Mouse (Mus musculus) thymus, adult 18-20 months (tissue): ENCODE results near the gene Rab42.

ENCODE experiments used
- DNase-seq, 2 experiments: peaks; one replicate each; pipeline ENCODE4 v3.0.0; 2022; ENCODE audit warnings: mixed read lengths in 2 of 2

The Rab42 gene

GRCm38 (mm10) chr4:132302939-132303479 lies at the start of gene Rab42:
TSS of gene Rab42 (minus strand) at chr4:132303385.
- peak; percentile 42 to 43 for DNase-seq

- DNase-seq = no peak
These were observed 49.6 kb upstream of the Rab42 start for GRCm38 (mm10) chr4:132352739-132353138.

- DNase-seq = no peak
These were observed 48.2 kb upstream of the Rab42 start for GRCm38 (mm10) chr4:132351401-132351800.

- no peak for DNase-seq
These were observed 47.7 kb upstream of the Rab42 start for GRCm38 (mm10) chr4:132350854-132351253.

- DNase-seq = no peak
These were observed 47.0 kb upstream of the Rab42 start for GRCm38 (mm10) chr4:132350123-132350740.

GRCm38 (mm10) chr4:132349495-132350122 lies 46.4 kb upstream of the Rab42 start:
- no peak for DNase-seq

GRCm38 (mm10) chr4:132346661-132347060 lies 43.5 kb upstream of the Rab42 start:
- DNase-seq = no peak

GRCm38 (mm10) chr4:132346261-132346660 lies 43.1 kb upstream of the Rab42 start:
- DNase-seq = no peak

- no peak for DNase-seq
These were observed 42.6 kb upstream of the Rab42 start for GRCm38 (mm10) chr4:132345843-132346212.

GRCm38 (mm10) chr4:132345135-132345842 lies 42.1 kb upstream of the Rab42 start:
- peak; percentile 81 for DNase-seq

GRCm38 (mm10) chr4:132344403-132345134 lies 41.4 kb upstream of the Rab42 start:
- no peak for DNase-seq

GRCm38 (mm10) chr4:132341451-132341850 lies 38.3 kb upstream of the Rab42 start:
- DNase-seq = no peak

GRCm38 (mm10) chr4:132338943-132339342 lies 35.8 kb upstream of the Rab42 start:
- no peak for DNase-seq

- DNase-seq = no peak
These were observed 29.7 kb upstream of the Rab42 start for GRCm38 (mm10) chr4:132332880-132333279.

- DNase-seq = no peak
These were observed 28.8 kb upstream of the Rab42 start for GRCm38 (mm10) chr4:132331960-132332359.

- no peak for DNase-seq
These were observed 26.7 kb upstream of the Rab42 start for GRCm38 (mm10) chr4:132329835-132330354.

- peak; percentile 80 for DNase-seq
These were observed 26.1 kb upstream of the Rab42 start, which contains the start of gene Trnau1ap for GRCm38 (mm10) chr4:132329115-132329834. TSS of gene Trnau1ap (minus strand) at chr4:132329538.

GRCm38 (mm10) chr4:132328391-132328982 lies 25.3 kb upstream of the Rab42 start:
- no peak for DNase-seq

- DNase-seq = no peak
These were observed 23.3 kb upstream of the Rab42 start for GRCm38 (mm10) chr4:132326481-132326880.

- DNase-seq = no peak
These were observed 12.5 kb upstream of the Rab42 start for GRCm38 (mm10) chr4:132315711-132316110.

GRCm38 (mm10) chr4:132312627-132313026 lies 9.4 kb upstream of the Rab42 start:
- DNase-seq = no peak

- DNase-seq = no peak
These were observed 8.6 kb upstream of the Rab42 start for GRCm38 (mm10) chr4:132311801-132312200.
